Mouse (Mus musculus): Measurements from ENCODE around the gene Ptprt. TPM values are rescaled to one million over a fixed set of nuclear protein-coding genes. Genes with fewer than 3 reads are reported as not detected.

Gene Ptprt
- total and polyA plus RNA-seq, 3 experiments: not detected

DNA sequence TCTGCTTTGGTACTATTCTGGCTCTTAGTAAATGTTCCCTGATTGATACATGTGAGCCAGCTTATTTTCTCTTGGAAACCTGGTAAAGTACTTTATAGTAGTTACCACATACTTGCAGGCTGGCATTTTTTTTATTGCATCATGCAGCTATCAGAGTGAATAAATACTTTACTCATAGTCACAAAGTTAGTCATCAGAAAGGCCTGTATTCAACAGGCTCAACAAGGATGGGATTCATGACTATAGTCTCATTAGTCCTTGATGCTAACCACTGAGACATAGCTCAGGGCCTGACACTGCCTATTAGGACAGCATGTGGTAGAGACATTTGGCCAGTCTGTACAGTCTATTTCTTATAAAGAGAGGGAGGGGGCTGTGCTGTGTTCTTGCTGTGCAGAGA lies 1088.7 kb downstream of the Ptprt start:
- Histone ChIP-seq H3K27ac (ENCODE audit: control insufficient read depth, low read depth, low read length) (no peak overlapping the region), H3K9me3 (replicated peaks; ENCODE audit: insufficient read depth, low read length) (no peaks in the 10 kb centered on the region), H3K4me3 (ENCODE audit: control insufficient read depth in 1 of 2, insufficient read depth in 1 of 2, low read depth in 2 of 2, low read length in 2 of 2) (no peak overlapping the region), H3K27me3 (ENCODE audit: control insufficient read depth in 1 of 2, insufficient read depth in 2 of 2, low read length in 2 of 2) (no peaks in the 10 kb centered on the region), H3K4me1 (ENCODE audit: control insufficient read depth in 1 of 2, insufficient read depth in 2 of 2, low read length in 2 of 2) (no peaks in the 10 kb centered on the region), H3K9ac (ENCODE audit: control insufficient read depth, low read depth, low read length, poor library complexity, severe bottlenecking) (no peak overlapping the region), H3K79me2 (ENCODE audit: control insufficient read depth, insufficient read depth, low read length, poor library complexity) (no peaks in the 10 kb centered on the region), H3K36me3 (ENCODE audit: control insufficient read depth in 1 of 2, insufficient read depth in 2 of 2, low read length in 2 of 2) (no peaks in the 10 kb centered on the region)
- TF ChIP-seq GABPA (IDR thresholded peaks at IDR 0.05; ENCODE audit: low read depth, low read length): no peak
- no peak for TF ChIP-seq MAX (IDR thresholded peaks at IDR 0.05; ENCODE audit: low read length)
- TF ChIP-seq TCF12 (IDR thresholded peaks at IDR 0.05; ENCODE audit: low read depth, low read length): no peak
- no peak for TF ChIP-seq MYB (IDR thresholded peaks at IDR 0.05; ENCODE audit: low read depth, low read length)
- no peak for TF ChIP-seq POLR2AphosphoS5 (IDR thresholded peaks at IDR 0.05; ENCODE audit: borderline replicate concordance, low read depth, low read length)
- no peak for TF ChIP-seq SIN3A (IDR thresholded peaks at IDR 0.05; ENCODE audit: low read length)
- TF ChIP-seq ZKSCAN1 (IDR thresholded peaks at IDR 0.05; ENCODE audit: low read depth, low read length): no peak
- TF ChIP-seq GATA1 (IDR thresholded peaks at IDR 0.05; ENCODE audit: low read depth, low read length): no peak
- no peak for TF ChIP-seq CHD2 (IDR thresholded peaks at IDR 0.05; ENCODE audit: low read length)
- no peak for TF ChIP-seq JUND (IDR thresholded peaks at IDR 0.05; ENCODE audit: low read depth, low read length)
- TF ChIP-seq ELF1 (IDR thresholded peaks at IDR 0.05; ENCODE audit: low read depth, low read length): no peak
- TF ChIP-seq MXI1 (IDR thresholded peaks at IDR 0.05; ENCODE audit: low read depth, low read length): no peak
- no peak for TF ChIP-seq TBP (IDR thresholded peaks at IDR 0.05; ENCODE audit: low read depth, low read length)
- no peak for DNase-seq (ENCODE audit: low read depth, low spot score)

- Histone ChIP-seq H3K9ac (ENCODE audit: control insufficient read depth, low read depth, low read length, poor library complexity, severe bottlenecking) (no peak overlapping the region), H3K36me3 (ENCODE audit: control insufficient read depth in 1 of 2, insufficient read depth in 2 of 2, low read length in 2 of 2) (no peaks in the 10 kb centered on the region), H3K27ac (ENCODE audit: control insufficient read depth, low read depth, low read length) (no peak overlapping the region), H3K4me1 (ENCODE audit: control insufficient read depth in 1 of 2, insufficient read depth in 2 of 2, low read length in 2 of 2) (no peaks in the 10 kb centered on the region), H3K27me3 (ENCODE audit: control insufficient read depth in 1 of 2, insufficient read depth in 2 of 2, low read length in 2 of 2) (no peaks in the 10 kb centered on the region), H3K4me3 (ENCODE audit: control insufficient read depth in 1 of 2, insufficient read depth in 1 of 2, low read depth in 2 of 2, low read length in 2 of 2) (no peak overlapping the region), H3K79me2 (ENCODE audit: control insufficient read depth, insufficient read depth, low read length, poor library complexity) (no peaks in the 10 kb centered on the region), H3K9me3 (replicated peaks; ENCODE audit: insufficient read depth, low read length) (no peaks in the 10 kb centered on the region)
- no peak for DNase-seq (ENCODE audit: low read depth, low spot score)
- no peak for TF ChIP-seq EP300 (IDR thresholded peaks at IDR 0.05; ENCODE audit: low read depth in 1 of 2, low read length in 2 of 2)
- TF ChIP-seq POLR2AphosphoS2 (IDR thresholded peaks at IDR 0.05; ENCODE audit: low read length): no peak
- no peak for TF ChIP-seq MAFK (IDR thresholded peaks at IDR 0.05; ENCODE audit: borderline replicate concordance, low read depth, low read length)
- TF ChIP-seq RCOR1 (IDR thresholded peaks at IDR 0.05; ENCODE audit: low read depth, low read length): no peak
- TF ChIP-seq KAT2A (conservative IDR thresholded peaks at IDR 0.05; ENCODE audit: low read depth, low read length): no peak
- TF ChIP-seq ZC3H11A (IDR thresholded peaks at IDR 0.05; ENCODE audit: low read depth, low read length): no peak
- no peak for TF ChIP-seq CTCF (IDR thresholded peaks at IDR 0.05 in 2 of 3, conservative IDR thresholded peaks at IDR 0.05 in 1 of 3; ENCODE audit: control insufficient read depth in 1 of 3, insufficient read depth in 1 of 3, low read depth in 2 of 3, low read length in 3 of 3, poor library complexity in 1 of 3, severe bottlenecking in 1 of 3)
- TF ChIP-seq ETS1 (IDR thresholded peaks at IDR 0.05; ENCODE audit: low read depth, low read length): no peak
Observed at GRCm38 (mm10) chr2:161570236-161570995, 1090.5 kb downstream of the Ptprt start.
